Mouse (Mus musculus) forebrain, embryonic 16.5 days (tissue): ENCODE measurements around the gene Ilf2. TPM values are rescaled to one million over a fixed set of nuclear protein-coding genes. Genes with fewer than 3 reads are reported as not detected.

Source experiments
- ATAC-seq: fragments of 200-750 bp; cut with Nextera tagmentation; 2 replicates; pipeline ENCODE4 v1.8.0; 2017; ENCODE audit warnings: mild to moderate bottlenecking, moderate library complexity
- H3K27ac ChIP-seq: fragments of 300-500 bp; sonication (generic); 2 replicates; pipeline ENCODE4 v1.5.1; 2014; ENCODE audit warnings: low read length, control low read depth
- H3K27me3 ChIP-seq: fragments of 300-500 bp; sonication (generic); replicated peaks from 2 replicates; pipeline ENCODE4 v1.6.1; 2014; ENCODE audit warnings: low read length; ENCODE audit not compliant: control insufficient read depth, insufficient read depth
- H3K36me3 ChIP-seq: fragments of 300-500 bp; sonication (generic); 2 replicates; pipeline ENCODE4 v1.6.1; 2014; ENCODE audit not compliant: control insufficient read depth, insufficient read depth
- H3K4me1 ChIP-seq: fragments of 300-500 bp; sonication (generic); replicated peaks from 2 replicates; pipeline ENCODE4 v1.6.1; 2014; ENCODE audit warnings: low read length; ENCODE audit not compliant: control insufficient read depth, insufficient read depth
- H3K4me2 ChIP-seq: fragments of 300-500 bp; sonication (generic); 2 replicates; pipeline ENCODE4 v1.6.1; 2014; ENCODE audit warnings: mild to moderate bottlenecking, low read length, control low read depth
- H3K4me3 ChIP-seq: fragments of 300-500 bp; sonication (generic); replicated peaks from 2 replicates; pipeline ENCODE4 v1.5.1; 2014; ENCODE audit warnings: mild to moderate bottlenecking, low read length, control low read depth
- H3K9ac ChIP-seq: fragments of 300-500 bp; sonication (generic); replicated peaks from 2 replicates; pipeline ENCODE4 v1.6.1; 2014; ENCODE audit warnings: low read depth, low read length, control low read depth
- H3K9me3 ChIP-seq: fragments of 300-500 bp; sonication (generic); 2 replicates; pipeline ENCODE4 v1.6.1; 2016; ENCODE audit warnings: low read length; ENCODE audit not compliant: control insufficient read depth
- WGBS: fragments of 180-500 bp; shearing (Covaris S2); extraction: QIAGEN DNeasy Blood & Tissue Kit; methylation state at CpG from one replicate; pipeline ENCODE4 v1.1.7; 2014; 5-methylcytosine and 5-hydroxymethylcytosine counted together
- polyA plus RNA-seq: library from polyadenylated mRNA; unstranded; fragments of >200 nt; fragmentation: Nextera tagmentation; extraction: Ambion mirVana; gene quantifications from 2 replicates; pipeline ENCODE4 v1.2.1, GENCODE M21; 2015

Gene Ilf2
- polyA plus RNA-seq, 1 experiment from 2014 or later: 331 TPM

GRCm38 (mm10) chr3:90503444-90503843, 27.5 kb downstream of the Ilf2 start:
- peaks cover 52% of the 10 kb centered on the region for H3K36me3 ChIP-seq
- 76% methylated on average over 4 of the region's 4 CpGs for WGBS
- no peaks in the 10 kb centered on the region for H3K9me3 ChIP-seq
- no peaks in the 10 kb centered on the region for H3K27me3 ChIP-seq
- H3K9ac ChIP-seq: no peak overlapping the region
- peaks cover 15% of the 10 kb centered on the region for H3K4me1 ChIP-seq
- ATAC-seq: no peak
- H3K27ac ChIP-seq: no peak overlapping the region
- no peak overlapping the region for H3K4me3 ChIP-seq
- H3K4me2 ChIP-seq: no peak overlapping the region

GRCm38 (mm10) chr3:90505216-90505615, 29.3 kb downstream of the Ilf2 start:
- Histone ChIP-seq H3K9ac (no peak overlapping the region), H3K4me3 (no peak overlapping the region), H3K27ac (no peak overlapping the region), H3K4me1 (peaks cover 17% of the 10 kb centered on the region), H3K4me2 (no peak overlapping the region), H3K36me3 (peaks cover 48% of the 10 kb centered on the region), H3K9me3 (no peaks in the 10 kb centered on the region), H3K27me3 (no peaks in the 10 kb centered on the region)
- 95% methylated on average over 5 of the region's 5 CpGs for WGBS
- no peak for ATAC-seq

GRCm38 (mm10) chr3:90506362-90506761, 30.4 kb downstream of the Ilf2 start:
- Histone ChIP-seq H3K9ac (no peak overlapping the region), H3K27me3 (no peaks in the 10 kb centered on the region), H3K4me1 (peaks cover 17% of the 10 kb centered on the region), H3K9me3 (no peaks in the 10 kb centered on the region), H3K4me2 (no peak overlapping the region), H3K36me3 (peaks cover 42% of the 10 kb centered on the region), H3K27ac (no peak overlapping the region), H3K4me3 (no peak overlapping the region)
- 90% methylated on average over 3 of the region's 3 CpGs for WGBS
- no peak for ATAC-seq

- Histone ChIP-seq H3K4me3 (peak overlapping the region; percentile 99), H3K27ac (peak overlapping the region; percentile 95), H3K27me3 (no peaks in the 10 kb centered on the region; the same call in 1 of the 2 replicates), H3K36me3 (peaks cover 25% of the 10 kb centered on the region), H3K9me3 (no peaks in the 10 kb centered on the region), H3K4me2 (peak overlapping the region; percentile 61), H3K4me1 (peaks cover 15% of the 10 kb centered on the region), H3K9ac (peak overlapping the region; percentile 99)
- no peak for ATAC-seq
- 1% methylated on average over 20 of the region's 20 CpGs for WGBS
Observed at GRCm38 (mm10) chr3:90508287-90508949, 32.5 kb downstream of the Ilf2 start.

- Histone ChIP-seq H3K9ac (peak within 1 kb of the TSS; percentile 99), H3K4me2 (peak within 1 kb of the TSS; percentile 61), H3K4me1 (peaks cover 18% of the 10 kb centered on the region), H3K9me3 (no peaks in the 10 kb centered on the region), H3K36me3 (peaks cover 22% of the 10 kb centered on the region), H3K4me3 (peak within 1 kb of the TSS; percentile 99), H3K27ac (peak within 1 kb of the TSS; percentile 95), H3K27me3 (peaks cover 5% of the 10 kb centered on the region)
- peak; percentile 93 for ATAC-seq
- under 1% methylated on average over 66 of the region's 66 CpGs for WGBS
Observed at GRCm38 (mm10) chr3:90508950-90509746, 33.2 kb downstream of the Ilf2 start, which contains the start of gene Chtop. Chtop (minus strand) TSS chr3:90509498.

GRCm38 (mm10) chr3:90509747-90510123, 33.8 kb downstream of the Ilf2 start:
- H3K27ac ChIP-seq: peak overlapping the region; percentile 70; the same call in 1 of the 2 replicates
- whole genome bisulfite sequencing: 9% methylated on average over 2 of the region's 2 CpGs
- H3K36me3 ChIP-seq: peaks cover 18% of the 10 kb centered on the region
- peak overlapping the region; percentile 58 for H3K4me2 ChIP-seq
- H3K9ac ChIP-seq: peak overlapping the region; percentile 35; the same call in 1 of the 2 replicates
- H3K4me3 ChIP-seq: peak overlapping the region; percentile 99
- peak; percentile 13 for ATAC-seq
- peaks cover 5% of the 10 kb centered on the region for H3K27me3 ChIP-seq
- H3K4me1 ChIP-seq: peaks cover 22% of the 10 kb centered on the region
- no peaks in the 10 kb centered on the region for H3K9me3 ChIP-seq

- no peak overlapping the region for H3K4me3 ChIP-seq
- peaks cover under 1% of the 10 kb centered on the region; the same call in 1 of the 2 replicates for H3K36me3 ChIP-seq
- no peak overlapping the region for H3K9ac ChIP-seq
- no peak for ATAC-seq
- 83% methylated on average over 5 of the region's 5 CpGs for WGBS
- no peak overlapping the region for H3K4me2 ChIP-seq
- H3K27me3 ChIP-seq: peaks cover 10% of the 10 kb centered on the region
- H3K27ac ChIP-seq: no peak overlapping the region
- no peaks in the 10 kb centered on the region for H3K9me3 ChIP-seq
- H3K4me1 ChIP-seq: peaks cover 21% of the 10 kb centered on the region
Observed at GRCm38 (mm10) chr3:90512276-90512675, 36.4 kb downstream of the Ilf2 start.

GRCm38 (mm10) chr3:90512948-90513642, 37.2 kb downstream of the Ilf2 start:
- peaks cover 12% of the 10 kb centered on the region for H3K4me1 ChIP-seq
- H3K27ac ChIP-seq: no peak overlapping the region
- no peak overlapping the region for H3K4me3 ChIP-seq
- ATAC-seq: no peak
- H3K27me3 ChIP-seq: peaks cover 10% of the 10 kb centered on the region
- H3K4me2 ChIP-seq: no peak overlapping the region
- no peaks in the 10 kb centered on the region for H3K9me3 ChIP-seq
- WGBS: 84% methylated on average over 9 of the region's 9 CpGs
- no peaks in the 10 kb centered on the region for H3K36me3 ChIP-seq
- no peak overlapping the region for H3K9ac ChIP-seq
